Mouse (Mus musculus) embryonic facial prominence, embryonic 11.5 days (tissue): ENCODE data around the gene Prkca. TPM values are rescaled to one million over a fixed set of nuclear protein-coding genes. Genes with fewer than 3 reads are reported as not detected.

ENCODE experiments used
- ATAC-seq: fragments of 200-750 bp; cut with Nextera tagmentation; replicated peaks from 2 replicates; pipeline ENCODE4 v1.8.0; 2017; ENCODE audit warnings: low read depth; ENCODE audit not compliant: insufficient number of reproducible peaks, low FRiP score, low TSS enrichment
- DNase-seq: peaks from one replicate; pipeline ENCODE4 v3.0.0-alpha.2; 2015; ENCODE audit warnings: low spot score
- H3K27ac ChIP-seq: fragments of 300-500 bp; sonication (generic); replicated peaks from 2 replicates; pipeline ENCODE4 v1.5.1; 2014; ENCODE audit warnings: mild to moderate bottlenecking, low read depth, low read length, control low read depth
- H3K27me3 ChIP-seq: fragments of 300-500 bp; sonication (generic); 2 replicates; pipeline ENCODE4 v1.6.1; 2014; ENCODE audit warnings: mild to moderate bottlenecking, low read length, moderate library complexity, mixed read lengths; ENCODE audit not compliant: control insufficient read depth, insufficient read depth
- H3K36me3 ChIP-seq: fragments of 300-500 bp; sonication (generic); replicated peaks from 2 replicates; pipeline ENCODE4 v1.6.1; 2014; ENCODE audit warnings: low read depth, mild to moderate bottlenecking, low read length, moderate library complexity, mixed read lengths; ENCODE audit not compliant: control insufficient read depth, insufficient read depth
- H3K4me1 ChIP-seq: fragments of 300-500 bp; sonication (generic); 2 replicates; pipeline ENCODE4 v1.6.1; 2014; ENCODE audit warnings: low read length, mixed read lengths; ENCODE audit not compliant: control insufficient read depth, insufficient read depth
- H3K4me2 ChIP-seq: fragments of 300-500 bp; sonication (generic); 2 replicates; pipeline ENCODE4 v1.6.1; 2014; ENCODE audit warnings: low read depth, mild to moderate bottlenecking, control low read depth, low read length, moderate library complexity
- H3K4me3 ChIP-seq: fragments of 300-500 bp; sonication (generic); 2 replicates; pipeline ENCODE4 v1.5.1; 2014; ENCODE audit warnings: low read depth, low read length, control low read depth
- H3K9ac ChIP-seq: fragments of 300-500 bp; sonication (generic); replicated peaks from 2 replicates; pipeline ENCODE4 v1.6.1; 2014; ENCODE audit warnings: mild to moderate bottlenecking, control low read depth, low read length
- H3K9me3 ChIP-seq: fragments of 300-500 bp; sonication (generic); replicated peaks from 2 replicates; pipeline ENCODE4 v1.6.1; 2016; ENCODE audit warnings: mild to moderate bottlenecking, low read length, inconsistent platforms, mixed read lengths; ENCODE audit not compliant: control insufficient read depth
- WGBS: fragments of 180-500 bp; shearing (Covaris S2); extraction: QIAGEN DNeasy Blood & Tissue Kit; methylation state at CpG from one replicate; pipeline ENCODE4 v1.1.7; 2014; 5-methylcytosine and 5-hydroxymethylcytosine counted together
- polyA plus RNA-seq: library from polyadenylated mRNA; unstranded; fragments of >200 nt; fragmentation: Nextera tagmentation; extraction: Ambion mirVana; gene quantifications from 2 replicates; pipeline ENCODE4 v1.2.1, GENCODE M21; 2014

Gene Prkca
- polyA plus RNA-seq = 4.8 and 7.4 TPM in 2 replicates

DNA sequence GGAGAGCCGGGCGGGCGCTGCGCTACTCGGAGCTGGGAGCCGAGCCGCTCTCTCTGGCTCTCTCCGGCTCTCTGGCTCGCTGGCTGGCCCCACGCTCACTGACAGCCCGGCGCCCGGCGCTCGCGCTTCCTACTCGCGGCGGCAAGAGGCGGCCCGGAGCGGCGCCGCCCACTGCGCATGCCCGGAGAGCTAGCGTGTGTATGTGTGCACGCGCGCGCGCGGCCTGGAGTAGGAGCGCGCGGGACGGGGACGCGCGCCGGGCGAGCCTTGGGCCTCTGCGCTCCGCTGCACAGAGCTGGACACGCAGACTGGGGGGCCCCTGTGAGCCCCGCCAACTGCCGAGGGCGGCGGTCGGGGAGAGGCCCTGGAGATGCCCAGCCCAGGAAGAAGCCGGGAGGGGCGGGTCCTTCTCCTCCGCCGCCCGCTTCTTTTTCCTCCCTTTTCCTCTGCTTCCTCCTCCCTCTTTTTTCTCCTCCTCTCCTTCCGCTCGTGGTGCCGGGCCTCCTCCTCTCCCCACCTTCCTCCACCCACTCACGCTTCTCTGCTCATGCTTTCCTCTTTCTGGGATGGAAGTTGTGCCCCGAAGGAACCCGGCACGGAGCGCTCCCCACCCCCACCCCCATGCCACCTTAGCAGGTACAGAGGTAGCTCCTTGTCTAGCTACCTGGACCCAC lies at the start of gene Prkca:
Prkca (minus strand) TSS at position 140 of the 674 bp plus-strand sequence.
- Histone ChIP-seq H3K9me3 (no peaks in the 10 kb centered on the region), H3K4me2 (peak within 1 kb of the TSS; percentile 100), H3K36me3 (no peaks in the 10 kb centered on the region), H3K4me1 (peaks cover 3% of the 10 kb centered on the region; the same call in 1 of the 2 replicates), H3K27ac (0 out of 2 replicates have a peak within 1 kb of the TSS, but pooled peaks have one; percentile 36), H3K4me3 (peak within 1 kb of the TSS; percentile 71), H3K27me3 (no peaks in the 10 kb centered on the region), H3K9ac (peak within 1 kb of the TSS; percentile 82)
- under 1% methylated on average over 46 of the region's 63 CpGs for WGBS
- ATAC-seq (peak; percentile 95), DNase-seq (peak; percentile 96)

GRCm38 (mm10) chr11:108385666-108386024 lies 41.9 kb upstream of the Prkca start:
- no peak overlapping the region for H3K9ac ChIP-seq
- H3K27ac ChIP-seq = no peak overlapping the region
- no peaks in the 10 kb centered on the region for H3K4me1 ChIP-seq
- H3K27me3 ChIP-seq = no peaks in the 10 kb centered on the region
- no peak overlapping the region for H3K4me3 ChIP-seq
- DNase-seq (no peak), ATAC-seq (no peak)
- 93% methylated on average over 1 of the region's 1 CpGs for WGBS
- no peak overlapping the region for H3K4me2 ChIP-seq
- H3K9me3 ChIP-seq = no peaks in the 10 kb centered on the region
- H3K36me3 ChIP-seq = no peaks in the 10 kb centered on the region

- ATAC-seq (no peak), DNase-seq (no peak)
- Histone ChIP-seq H3K27me3 (no peaks in the 10 kb centered on the region), H3K36me3 (no peaks in the 10 kb centered on the region), H3K9me3 (no peaks in the 10 kb centered on the region), H3K4me3 (no peak overlapping the region), H3K9ac (no peak overlapping the region), H3K4me1 (no peaks in the 10 kb centered on the region), H3K4me2 (no peak overlapping the region), H3K27ac (no peak overlapping the region)
- 69% methylated on average over 4 of the region's 4 CpGs for WGBS
Measured at GRCm38 (mm10) chr11:108384920-108385665, 41.4 kb upstream of the Prkca start.

DNA sequence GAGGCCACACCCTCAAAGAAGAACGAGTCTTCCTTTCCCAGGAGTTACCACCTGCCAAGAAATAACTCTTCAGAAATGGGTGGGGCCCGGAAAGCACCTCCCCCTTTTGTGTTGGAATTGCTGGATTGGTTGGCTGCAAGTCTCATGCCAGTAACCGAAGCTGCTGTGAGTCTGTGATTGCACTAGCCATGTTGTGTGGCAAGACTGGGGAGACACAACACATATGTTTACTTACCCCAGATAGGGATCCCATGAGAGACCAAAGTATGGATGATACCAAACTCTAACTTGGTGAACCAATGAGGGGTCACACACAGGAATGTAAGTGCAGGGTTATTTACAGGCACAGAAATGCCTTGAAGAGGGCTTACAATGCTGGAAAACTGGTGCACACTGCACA lies 38.9 kb upstream of the Prkca start:
- Histone ChIP-seq H3K4me2 (no peak overlapping the region), H3K27me3 (no peaks in the 10 kb centered on the region), H3K4me3 (no peak overlapping the region), H3K4me1 (no peaks in the 10 kb centered on the region), H3K36me3 (no peaks in the 10 kb centered on the region), H3K9ac (no peak overlapping the region), H3K9me3 (no peaks in the 10 kb centered on the region), H3K27ac (no peak overlapping the region)
- no peak for ATAC-seq
- WGBS = 76% methylated on average over 3 of the region's 3 CpGs
- DNase-seq = no peak

DNA sequence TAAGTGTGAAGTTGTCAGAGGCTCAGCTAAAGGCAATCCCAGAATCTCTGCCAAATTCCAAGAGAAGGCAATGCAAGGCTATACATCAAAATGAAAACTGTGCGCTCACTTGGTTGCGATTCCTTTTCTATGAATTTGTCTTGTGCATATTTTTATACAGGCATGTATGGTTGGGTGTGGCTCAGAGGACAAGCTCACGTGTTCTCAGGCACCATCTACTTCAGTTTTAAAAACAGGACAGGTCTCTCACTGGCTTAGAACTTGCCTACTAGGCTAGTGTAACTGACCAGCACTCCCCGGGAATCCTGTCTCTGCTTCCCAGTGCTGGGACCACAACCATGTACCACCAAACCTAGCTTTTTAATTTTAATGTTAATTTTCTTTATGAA lies 34.6 kb upstream of the Prkca start:
- Histone ChIP-seq H3K27ac (no peak overlapping the region), H3K9me3 (no peaks in the 10 kb centered on the region), H3K36me3 (no peaks in the 10 kb centered on the region), H3K4me2 (no peak overlapping the region), H3K9ac (no peak overlapping the region), H3K4me1 (no peaks in the 10 kb centered on the region), H3K27me3 (no peaks in the 10 kb centered on the region), H3K4me3 (no peak overlapping the region)
- 80% methylated on average over 4 of the region's 4 CpGs for WGBS
- ATAC-seq (no peak), DNase-seq (no peak)

- Histone ChIP-seq H3K4me2 (no peak overlapping the region), H3K4me1 (no peaks in the 10 kb centered on the region), H3K9ac (no peak overlapping the region), H3K9me3 (no peaks in the 10 kb centered on the region), H3K36me3 (no peaks in the 10 kb centered on the region), H3K27me3 (no peaks in the 10 kb centered on the region), H3K4me3 (no peak overlapping the region), H3K27ac (no peak overlapping the region)
- WGBS = 44% methylated on average over 19 of the region's 19 CpGs
- no peak for ATAC-seq
- DNase-seq = peak; percentile 88
Measured at GRCm38 (mm10) chr11:108377680-108378362, 34.1 kb upstream of the Prkca start.

DNA sequence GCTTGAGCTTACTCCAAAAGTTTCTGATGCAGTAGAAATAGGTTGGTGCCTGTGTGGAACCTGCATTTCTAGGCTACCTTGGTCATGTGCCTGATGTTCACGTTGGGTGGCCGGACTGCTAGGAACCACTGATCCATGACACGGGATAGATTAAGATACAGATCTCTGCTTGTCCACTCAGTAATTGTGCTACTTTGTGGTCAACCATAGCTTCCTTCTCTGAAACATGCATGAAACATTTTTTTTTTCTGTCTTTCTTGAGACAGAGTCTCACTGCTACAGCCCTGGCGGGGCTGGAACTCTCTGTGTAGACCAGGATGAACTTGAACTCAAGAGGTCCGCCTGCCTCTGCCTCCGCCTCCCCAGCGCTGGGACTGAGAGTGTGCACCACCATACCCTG lies 33.1 kb upstream of the Prkca start:
- Histone ChIP-seq H3K27me3 (no peaks in the 10 kb centered on the region), H3K4me3 (no peak overlapping the region), H3K27ac (no peak overlapping the region), H3K4me2 (no peak overlapping the region), H3K4me1 (no peaks in the 10 kb centered on the region), H3K9me3 (no peaks in the 10 kb centered on the region), H3K36me3 (no peaks in the 10 kb centered on the region), H3K9ac (no peak overlapping the region)
- DNase-seq = no peak
- WGBS = 92% methylated on average over 7 of the region's 7 CpGs
- no peak for ATAC-seq

GRCm38 (mm10) chr11:108367046-108367445 lies 23.3 kb upstream of the Prkca start:
- H3K9me3 ChIP-seq = no peaks in the 10 kb centered on the region
- H3K36me3 ChIP-seq = no peaks in the 10 kb centered on the region
- DNase-seq = no peak
- ATAC-seq = no peak
- no peaks in the 10 kb centered on the region for H3K4me1 ChIP-seq
- no peaks in the 10 kb centered on the region for H3K27me3 ChIP-seq
- 73% methylated on average over 1 of the region's 1 CpGs for WGBS
- H3K4me2 ChIP-seq = no peak overlapping the region
- no peak overlapping the region for H3K27ac ChIP-seq
- H3K9ac ChIP-seq = no peak overlapping the region
- no peak overlapping the region for H3K4me3 ChIP-seq
